Mouse (Mus musculus) hindbrain, embryonic 13.5 days (tissue): ENCODE data around the gene Cfap77. TPM values are rescaled to one million over a fixed set of nuclear protein-coding genes. Genes with fewer than 3 reads are reported as not detected.

Source experiments
- ATAC-seq: fragments of 200-750 bp; cut with Nextera tagmentation; 2 replicates; pipeline ENCODE4 v1.8.0; 2017; ENCODE audit warnings: moderate TSS enrichment; ENCODE audit not compliant: low FRiP score
- H3K27ac ChIP-seq: fragments of 300-500 bp; sonication (generic); 2 replicates; pipeline ENCODE4 v1.5.1; 2015; ENCODE audit warnings: inconsistent platforms, mild to moderate bottlenecking, moderate library complexity
- H3K27me3 ChIP-seq: fragments of 300-500 bp; sonication (generic); 2 replicates; pipeline ENCODE4 v1.6.1; 2015; ENCODE audit warnings: mild to moderate bottlenecking, inconsistent platforms
- H3K36me3 ChIP-seq: fragments of 300-500 bp; sonication (generic); 2 replicates; pipeline ENCODE4 v1.6.1; 2015; ENCODE audit warnings: mild to moderate bottlenecking, inconsistent platforms
- H3K4me1 ChIP-seq: fragments of 300-500 bp; sonication (generic); replicated peaks from 2 replicates; pipeline ENCODE4 v1.6.1; 2015; ENCODE audit warnings: inconsistent platforms
- H3K4me2 ChIP-seq: fragments of 300-500 bp; sonication (generic); 2 replicates; pipeline ENCODE4 v1.6.1; 2015; ENCODE audit warnings: inconsistent platforms, mild to moderate bottlenecking, moderate library complexity
- H3K4me3 ChIP-seq: fragments of 300-500 bp; sonication (generic); 2 replicates; pipeline ENCODE4 v1.5.1; 2015; ENCODE audit warnings: mild to moderate bottlenecking, inconsistent platforms
- H3K9ac ChIP-seq: fragments of 300-500 bp; sonication (generic); 2 replicates; pipeline ENCODE4 v1.6.1; 2015; ENCODE audit warnings: mild to moderate bottlenecking, inconsistent platforms
- H3K9me3 ChIP-seq: fragments of 300-500 bp; sonication (generic); 2 replicates; pipeline ENCODE4 v1.6.1; 2016; ENCODE audit warnings: inconsistent platforms
- WGBS: fragments of 180-500 bp; shearing (Covaris S2); methylation state at CpG from one replicate; pipeline ENCODE4 v1.1.7; 2015; 5-methylcytosine and 5-hydroxymethylcytosine counted together
- polyA plus RNA-seq: library from polyadenylated mRNA; unstranded; fragments of >200 nt; fragmentation: Nextera tagmentation; extraction: Ambion mirVana; gene quantifications from 2 replicates; pipeline ENCODE4 v1.2.1, GENCODE M21; 2015

Gene Cfap77
- polyA plus RNA-seq, 1 experiment from 2014 or later = 0.22 TPM

- 63% methylated on average over 4 of the region's 4 CpGs for WGBS
- Histone ChIP-seq H3K4me1 (peaks cover 52% of the 10 kb centered on the region), H3K36me3 (no peaks in the 10 kb centered on the region), H3K4me3 (no peak overlapping the region), H3K9me3 (no peaks in the 10 kb centered on the region), H3K9ac (0 out of 2 replicates have a peak overlapping the region, but pooled peaks have one; percentile 26), H3K4me2 (no peak overlapping the region), H3K27me3 (peaks cover 77% of the 10 kb centered on the region), H3K27ac (no peak overlapping the region)
- no peak for ATAC-seq
These were observed 76.4 kb downstream of the Cfap77 start for GRCm38 (mm10) chr2:28978461-28978860.

GRCm38 (mm10) chr2:28976635-28977034 lies 78.2 kb downstream of the Cfap77 start:
- 8% methylated on average over 7 of the region's 7 CpGs for WGBS
- no peak overlapping the region for H3K4me3 ChIP-seq
- H3K9ac ChIP-seq = no peak overlapping the region
- H3K36me3 ChIP-seq = no peaks in the 10 kb centered on the region
- no peaks in the 10 kb centered on the region for H3K9me3 ChIP-seq
- H3K4me2 ChIP-seq = no peak overlapping the region
- no peak for ATAC-seq
- H3K4me1 ChIP-seq = peaks cover 55% of the 10 kb centered on the region
- no peak overlapping the region for H3K27ac ChIP-seq
- peaks cover 78% of the 10 kb centered on the region for H3K27me3 ChIP-seq

GRCm38 (mm10) chr2:28975604-28976003 lies 79.3 kb downstream of the Cfap77 start:
- H3K4me3 ChIP-seq = no peak overlapping the region
- H3K36me3 ChIP-seq = no peaks in the 10 kb centered on the region
- 77% methylated on average over 5 of the region's 5 CpGs for WGBS
- H3K9me3 ChIP-seq = no peaks in the 10 kb centered on the region
- ATAC-seq = no peak
- no peak overlapping the region for H3K4me2 ChIP-seq
- peaks cover 82% of the 10 kb centered on the region for H3K27me3 ChIP-seq
- H3K27ac ChIP-seq = no peak overlapping the region
- 0 out of 2 replicates have a peak overlapping the region, but pooled peaks have one; percentile 39 for H3K9ac ChIP-seq
- H3K4me1 ChIP-seq = peaks cover 54% of the 10 kb centered on the region

- Histone ChIP-seq H3K4me3 (no peak overlapping the region), H3K27me3 (peaks cover 93% of the 10 kb centered on the region), H3K4me1 (peaks cover 50% of the 10 kb centered on the region), H3K27ac (peak overlapping the region; percentile 23; the same call in 1 of the 2 replicates), H3K36me3 (no peaks in the 10 kb centered on the region), H3K4me2 (no peak overlapping the region), H3K9me3 (no peaks in the 10 kb centered on the region), H3K9ac (peak overlapping the region; percentile 43)
- ATAC-seq = no peak
- 30% methylated on average over 6 of the region's 6 CpGs for WGBS
These were observed 80.3 kb downstream of the Cfap77 start for GRCm38 (mm10) chr2:28974520-28974919.

- no peak for ATAC-seq
- Histone ChIP-seq H3K27me3 (peaks cover 96% of the 10 kb centered on the region), H3K9ac (peak overlapping the region; percentile 43)
These were observed 80.9 kb downstream of the Cfap77 start for GRCm38 (mm10) chr2:28973832-28974450.

DNA sequence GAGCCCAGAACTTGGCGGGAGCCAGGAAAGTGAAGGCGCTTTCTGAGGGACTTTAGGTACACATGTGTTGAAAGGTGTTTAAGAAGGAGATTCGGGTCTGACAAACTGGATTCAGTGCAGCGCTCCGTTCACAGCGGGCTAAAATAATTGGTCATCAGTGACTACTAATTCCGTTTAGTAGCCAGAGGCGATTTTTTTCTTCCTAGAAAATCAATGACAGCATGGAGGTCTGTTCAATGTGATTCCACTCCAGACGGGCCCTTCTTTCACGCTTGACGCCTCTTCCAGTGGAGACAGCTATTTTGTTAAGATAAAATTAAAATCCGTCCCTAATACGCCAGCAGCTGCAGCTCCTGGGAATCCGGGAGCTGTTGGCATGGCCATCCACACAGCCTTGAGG lies 84.4 kb downstream of the Cfap77 start:
- H3K9me3 ChIP-seq = no peaks in the 10 kb centered on the region
- H3K4me2 ChIP-seq = no peak overlapping the region
- H3K27ac ChIP-seq = no peak overlapping the region
- no peak for ATAC-seq
- H3K9ac ChIP-seq = no peak overlapping the region
- H3K27me3 ChIP-seq = peaks cover 97% of the 10 kb centered on the region
- WGBS = 56% methylated on average over 14 of the region's 14 CpGs
- no peaks in the 10 kb centered on the region for H3K36me3 ChIP-seq
- H3K4me3 ChIP-seq = no peak overlapping the region
- peaks cover 45% of the 10 kb centered on the region for H3K4me1 ChIP-seq

More at GRCm38 (mm10) chr2:28973832-28974450, 80.9 kb downstream of the Cfap77 start:
- Histone ChIP-seq H3K27ac (peak overlapping the region; percentile 23; the same call in 1 of the 2 replicates), H3K9me3 (no peaks in the 10 kb centered on the region), H3K4me3 (no peak overlapping the region), H3K4me2 (no peak overlapping the region), H3K36me3 (no peaks in the 10 kb centered on the region), H3K4me1 (peaks cover 50% of the 10 kb centered on the region)
- 36% methylated on average over 15 of the region's 15 CpGs for WGBS

- H3K27me3 ChIP-seq = peaks cover 92% of the 10 kb centered on the region
- H3K9me3 ChIP-seq = no peaks in the 10 kb centered on the region
- no peak overlapping the region for H3K4me2 ChIP-seq
- peaks cover 25% of the 10 kb centered on the region for H3K4me1 ChIP-seq
- no peak for ATAC-seq
- no peak overlapping the region for H3K9ac ChIP-seq
- no peak overlapping the region for H3K4me3 ChIP-seq
- WGBS = 55% methylated on average over 1 of the region's 1 CpGs
- no peak overlapping the region for H3K27ac ChIP-seq
- H3K36me3 ChIP-seq = no peaks in the 10 kb centered on the region
These were observed 86.6 kb downstream of the Cfap77 start for GRCm38 (mm10) chr2:28968278-28968677.

- Histone ChIP-seq H3K4me1 (peaks cover 24% of the 10 kb centered on the region), H3K36me3 (no peaks in the 10 kb centered on the region), H3K27ac (peak overlapping the region; percentile 69), H3K4me2 (no peak overlapping the region), H3K27me3 (peaks cover 90% of the 10 kb centered on the region), H3K9ac (0 out of 2 replicates have a peak overlapping the region, but pooled peaks have one; percentile 19), H3K4me3 (no peak overlapping the region), H3K9me3 (no peaks in the 10 kb centered on the region)
- WGBS = 39% methylated on average over 14 of the region's 14 CpGs
- peak; percentile 36; the same call in 1 of the 2 replicates for ATAC-seq
These were observed 88.6 kb downstream of the Cfap77 start for GRCm38 (mm10) chr2:28966151-28966795.

DNA sequence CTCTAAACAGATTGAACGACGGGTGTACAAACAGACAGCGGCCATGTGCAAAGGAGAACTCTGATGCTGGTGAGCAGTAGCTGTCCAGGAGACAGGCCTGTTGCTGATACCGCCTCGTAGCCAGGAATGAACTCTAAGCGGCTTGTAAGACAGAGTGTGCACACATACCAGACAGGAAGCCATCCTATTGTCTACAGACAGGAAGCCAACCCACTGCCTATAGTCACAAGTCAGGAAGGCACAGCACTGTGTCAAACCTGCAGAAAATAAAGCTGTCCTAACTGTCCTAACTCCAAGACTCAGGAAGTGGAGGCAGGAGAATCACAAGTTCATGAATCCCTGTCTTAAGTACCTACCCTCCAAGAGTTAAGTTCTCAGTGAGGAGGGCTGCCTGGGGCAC lies 91.3 kb downstream of the Cfap77 start:
- 88% methylated on average over 6 of the region's 6 CpGs for WGBS
- ATAC-seq = no peak
- peaks cover 75% of the 10 kb centered on the region for H3K27me3 ChIP-seq

DNA sequence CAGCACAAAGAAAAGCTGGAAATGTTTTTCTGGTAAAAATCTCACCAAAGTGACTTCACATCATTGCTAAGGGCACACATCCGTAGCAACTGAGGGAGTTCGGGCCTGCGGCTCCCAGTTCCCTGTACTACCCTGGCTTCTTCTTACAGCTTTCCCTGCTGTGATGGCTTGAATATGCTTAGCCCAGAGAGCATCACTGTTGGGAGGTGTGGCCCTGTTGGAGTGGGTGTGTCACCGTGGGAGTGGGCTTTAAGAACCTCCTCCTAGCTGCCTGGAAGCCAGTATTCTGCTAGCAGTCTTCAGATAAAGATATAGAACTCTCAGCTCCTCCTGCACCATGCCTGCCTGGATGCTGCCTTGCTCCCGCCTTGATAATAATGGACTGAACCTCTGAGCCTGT lies 93.2 kb downstream of the Cfap77 start:
- Histone ChIP-seq H3K4me3 (no peak overlapping the region), H3K27me3 (peaks cover 64% of the 10 kb centered on the region), H3K9me3 (no peaks in the 10 kb centered on the region), H3K27ac (no peak overlapping the region), H3K4me2 (no peak overlapping the region), H3K36me3 (no peaks in the 10 kb centered on the region), H3K9ac (no peak overlapping the region), H3K4me1 (peaks cover 13% of the 10 kb centered on the region)
- 79% methylated on average over 5 of the region's 5 CpGs for WGBS
- no peak for ATAC-seq

More for the DNA sequence above, 91.3 kb downstream of the Cfap77 start:
- Histone ChIP-seq H3K36me3 (no peaks in the 10 kb centered on the region), H3K9me3 (no peaks in the 10 kb centered on the region), H3K4me1 (peaks cover 16% of the 10 kb centered on the region), H3K4me3 (no peak overlapping the region), H3K4me2 (no peak overlapping the region), H3K27ac (no peak overlapping the region), H3K9ac (no peak overlapping the region)

GRCm38 (mm10) chr2:28961024-28961585 lies 93.8 kb downstream of the Cfap77 start:
- Histone ChIP-seq H3K4me3 (no peak overlapping the region), H3K9me3 (no peaks in the 10 kb centered on the region), H3K9ac (no peak overlapping the region), H3K4me2 (no peak overlapping the region), H3K27ac (no peak overlapping the region), H3K27me3 (peaks cover 61% of the 10 kb centered on the region), H3K36me3 (no peaks in the 10 kb centered on the region), H3K4me1 (peaks cover 8% of the 10 kb centered on the region)
- 91% methylated on average over 15 of the region's 15 CpGs for WGBS
- no peak for ATAC-seq

DNA sequence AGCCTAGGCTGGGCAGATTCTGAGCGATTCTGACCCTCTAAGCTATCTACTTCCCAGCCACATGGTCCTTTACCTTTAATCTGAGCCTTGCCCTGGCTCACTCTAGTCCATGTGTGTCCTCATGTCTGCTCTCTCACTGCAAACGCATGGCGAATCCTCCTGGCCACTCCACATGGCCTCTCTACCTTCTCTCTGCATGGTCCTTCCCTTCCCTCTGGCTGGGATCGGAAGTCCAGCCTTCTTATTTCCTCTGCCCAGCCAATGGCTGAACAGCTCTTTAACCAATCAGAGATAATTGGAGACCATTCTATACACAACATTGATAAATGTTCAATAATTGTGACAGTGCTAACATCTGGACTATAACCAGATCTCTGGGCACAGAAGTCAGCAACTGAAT lies 98.0 kb downstream of the Cfap77 start:
- Histone ChIP-seq H3K27me3 (peaks cover 52% of the 10 kb centered on the region), H3K4me3 (no peak overlapping the region), H3K36me3 (no peaks in the 10 kb centered on the region), H3K9ac (no peak overlapping the region), H3K4me1 (0 out of 2 replicates have a peak, but pooled peaks cover 4% of the 10 kb centered on the region), H3K9me3 (no peaks in the 10 kb centered on the region), H3K27ac (no peak overlapping the region), H3K4me2 (no peak overlapping the region)
- no peak for ATAC-seq
- WGBS = 91% methylated on average over 4 of the region's 4 CpGs
